Mouse (Mus musculus) midbrain, embryonic 11.5 days (tissue): ENCODE measurements at regions not wholly inside any gene's neighbourhood (a gene's known extent, or its start where the extent isn't known, plus 50 kb on each side); places are given as distances from the start of the nearest gene placed in this dataset.

Experiments used
- ATAC-seq: fragments of 200-750 bp; cut with Nextera tagmentation; 2 replicates; pipeline ENCODE4 v1.8.0; 2017; ENCODE audit warnings: moderate TSS enrichment, moderate library complexity; ENCODE audit not compliant: low FRiP score
- DNase-seq: peaks from one replicate; pipeline ENCODE4 v3.0.0; 2015; ENCODE audit warnings: low spot score; ENCODE audit errors: missing footprints
- H3K27ac ChIP-seq: fragments of 300-500 bp; sonication (generic); 2 replicates; pipeline ENCODE4 v1.5.1; 2014; ENCODE audit warnings: low read depth, low read length
- H3K27me3 ChIP-seq: fragments of 300-500 bp; sonication (generic); 2 replicates; pipeline ENCODE4 v1.6.1; 2014; ENCODE audit warnings: mild to moderate bottlenecking, low read length, moderate library complexity, mixed read lengths; ENCODE audit not compliant: control insufficient read depth, insufficient read depth
- H3K36me3 ChIP-seq: fragments of 300-500 bp; sonication (generic); 2 replicates; pipeline ENCODE4 v1.6.1; 2014; ENCODE audit warnings: mild to moderate bottlenecking, low read length, moderate library complexity, mixed read lengths; ENCODE audit not compliant: control insufficient read depth, insufficient read depth
- H3K4me1 ChIP-seq: fragments of 300-500 bp; sonication (generic); 2 replicates; pipeline ENCODE4 v1.6.1; 2014; ENCODE audit warnings: low read length; ENCODE audit not compliant: control insufficient read depth, insufficient read depth
- H3K4me2 ChIP-seq: fragments of 300-500 bp; sonication (generic); 2 replicates; pipeline ENCODE4 v1.6.1; 2014; ENCODE audit warnings: mild to moderate bottlenecking, moderate library complexity
- H3K4me3 ChIP-seq: fragments of 300-500 bp; sonication (generic); 2 replicates; pipeline ENCODE4 v1.5.1; 2014; ENCODE audit warnings: low read depth, low read length
- H3K9ac ChIP-seq: fragments of 300-500 bp; sonication (generic); 2 replicates; pipeline ENCODE4 v1.6.1; 2014; ENCODE audit warnings: low read length
- H3K9me3 ChIP-seq: fragments of 300-500 bp; sonication (generic); 2 replicates; pipeline ENCODE4 v1.6.1; 2016; ENCODE audit warnings: low read length; ENCODE audit not compliant: control insufficient read depth
- WGBS: fragments of 180-500 bp; shearing (Covaris S2); extraction: QIAGEN DNeasy Blood & Tissue Kit; methylation state at CpG from one replicate; pipeline ENCODE4 v1.1.7; 2014; 5-methylcytosine and 5-hydroxymethylcytosine counted together

GRCm38 (mm10) chr1:138343451-138343850, 69.9 kb downstream of the Atp6v1g3 start:
- H3K27ac ChIP-seq: no peak overlapping the region
- H3K36me3 ChIP-seq: no peaks in the 10 kb centered on the region
- H3K4me1 ChIP-seq: peaks cover 3% of the 10 kb centered on the region
- ATAC-seq (no peak), DNase-seq (no peak)
- no peak overlapping the region for H3K4me3 ChIP-seq
- 89% methylated on average over 4 of the region's 4 CpGs for WGBS
- H3K4me2 ChIP-seq: no peak overlapping the region
- H3K9me3 ChIP-seq: no peaks in the 10 kb centered on the region
- no peak overlapping the region for H3K9ac ChIP-seq
- H3K27me3 ChIP-seq: no peaks in the 10 kb centered on the region

- Histone ChIP-seq H3K9ac (no peak overlapping the region), H3K27ac (no peak overlapping the region)
- WGBS: 90% methylated on average over 4 of the region's 4 CpGs
These were observed 71.4 kb downstream of the Atp6v1g3 start for GRCm38 (mm10) chr1:138344920-138345319.

GRCm38 (mm10) chr1:138345992-138346391, 72.5 kb downstream of the Atp6v1g3 start:
- WGBS: 32% methylated on average over 10 of the region's 10 CpGs
- Histone ChIP-seq H3K9me3 (no peaks in the 10 kb centered on the region), H3K4me3 (no peak overlapping the region), H3K9ac (0 out of 2 replicates have a peak overlapping the region, but pooled peaks have one; percentile 46), H3K27ac (no peak overlapping the region), H3K36me3 (no peaks in the 10 kb centered on the region), H3K4me2 (peak overlapping the region; percentile 31), H3K4me1 (peaks cover 3% of the 10 kb centered on the region), H3K27me3 (no peaks in the 10 kb centered on the region)
- ATAC-seq (peak; percentile 81), DNase-seq (peak; percentile 85)

More at GRCm38 (mm10) chr1:138344920-138345319, 71.4 kb downstream of the Atp6v1g3 start:
- no peaks in the 10 kb centered on the region for H3K36me3 ChIP-seq
- no peak overlapping the region for H3K4me3 ChIP-seq
- no peak overlapping the region for H3K4me2 ChIP-seq
- no peaks in the 10 kb centered on the region for H3K27me3 ChIP-seq
- ATAC-seq: no peak
- no peak for DNase-seq
- peaks cover 3% of the 10 kb centered on the region for H3K4me1 ChIP-seq
- no peaks in the 10 kb centered on the region for H3K9me3 ChIP-seq

GRCm38 (mm10) chr1:138346904-138347303, 73.4 kb downstream of the Atp6v1g3 start:
- no peaks in the 10 kb centered on the region for H3K36me3 ChIP-seq
- no peak overlapping the region for H3K27ac ChIP-seq
- H3K9ac ChIP-seq: no peak overlapping the region
- ATAC-seq (no peak), DNase-seq (peak; percentile 45)
- peaks cover 3% of the 10 kb centered on the region for H3K4me1 ChIP-seq
- no peaks in the 10 kb centered on the region for H3K27me3 ChIP-seq
- H3K9me3 ChIP-seq: no peaks in the 10 kb centered on the region
- H3K4me2 ChIP-seq: no peak overlapping the region
- no peak overlapping the region for H3K4me3 ChIP-seq
- WGBS: 81% methylated on average over 5 of the region's 5 CpGs

GRCm38 (mm10) chr1:138348447-138348846, 74.9 kb downstream of the Atp6v1g3 start:
- 76% methylated on average over 6 of the region's 6 CpGs for WGBS
- H3K4me3 ChIP-seq: no peak overlapping the region
- H3K4me2 ChIP-seq: no peak overlapping the region
- DNase-seq: peak; percentile 69
- no peak overlapping the region for H3K9ac ChIP-seq
- no peaks in the 10 kb centered on the region for H3K9me3 ChIP-seq
- peaks cover 3% of the 10 kb centered on the region for H3K4me1 ChIP-seq
- no peaks in the 10 kb centered on the region for H3K36me3 ChIP-seq
- ATAC-seq: no peak
- no peaks in the 10 kb centered on the region for H3K27me3 ChIP-seq
- H3K27ac ChIP-seq: no peak overlapping the region

- WGBS: 87% methylated on average over 2 of the region's 2 CpGs
- DNase-seq: peak; percentile 39
- ATAC-seq: no peak
- no peak overlapping the region for H3K9ac ChIP-seq
- H3K27ac ChIP-seq: no peak overlapping the region
- H3K4me3 ChIP-seq: no peak overlapping the region
- H3K27me3 ChIP-seq: no peaks in the 10 kb centered on the region
- H3K36me3 ChIP-seq: no peaks in the 10 kb centered on the region
- peaks cover 3% of the 10 kb centered on the region for H3K4me1 ChIP-seq
- no peaks in the 10 kb centered on the region for H3K9me3 ChIP-seq
- H3K4me2 ChIP-seq: no peak overlapping the region
These were observed 75.6 kb downstream of the Atp6v1g3 start for GRCm38 (mm10) chr1:138349099-138349498.

GRCm38 (mm10) chr1:138356407-138356806, 82.9 kb downstream of the Atp6v1g3 start:
- Histone ChIP-seq H3K4me3 (no peak overlapping the region), H3K4me2 (no peak overlapping the region), H3K9me3 (no peaks in the 10 kb centered on the region), H3K36me3 (no peaks in the 10 kb centered on the region), H3K4me1 (no peaks in the 10 kb centered on the region), H3K27ac (no peak overlapping the region), H3K27me3 (no peaks in the 10 kb centered on the region), H3K9ac (no peak overlapping the region)
- ATAC-seq: no peak
- no peak for DNase-seq
- WGBS: 55% methylated on average over 1 of the region's 1 CpGs

GRCm38 (mm10) chr1:138362684-138363472, 89.3 kb downstream of the Atp6v1g3 start:
- Histone ChIP-seq H3K27me3 (no peaks in the 10 kb centered on the region), H3K36me3 (no peaks in the 10 kb centered on the region), H3K9me3 (no peaks in the 10 kb centered on the region), H3K4me2 (no peak overlapping the region), H3K4me1 (no peaks in the 10 kb centered on the region), H3K4me3 (no peak overlapping the region), H3K27ac (no peak overlapping the region), H3K9ac (no peak overlapping the region)
- DNase-seq: no peak
- ATAC-seq: no peak
- 71% methylated on average over 11 of the region's 11 CpGs for WGBS

- no peak for ATAC-seq
- DNase-seq: no peak
- Histone ChIP-seq H3K4me3 (no peak overlapping the region), H3K4me2 (no peak overlapping the region), H3K4me1 (no peaks in the 10 kb centered on the region), H3K9me3 (no peaks in the 10 kb centered on the region), H3K9ac (no peak overlapping the region), H3K27me3 (no peaks in the 10 kb centered on the region), H3K27ac (no peak overlapping the region), H3K36me3 (no peaks in the 10 kb centered on the region)
These were observed 96.5 kb downstream of the Atp6v1g3 start for GRCm38 (mm10) chr1:138369953-138370482.
